Mouse (Mus musculus) bone marrow macrophage, adult 2 months (primary cell): ENCODE measurements around the gene Mocs1. TPM values are rescaled to one million over a fixed set of nuclear protein-coding genes. Genes with fewer than 3 reads are reported as not detected.
A peak's percentile ranks its signal among the peaks of the same experiment; 100 is the strongest.
"Not testable (repeated sequence)": the region's sequence is repeated elsewhere in the genome, so short reads cannot be mapped to it uniquely, and the experiment has no call there.

ENCODE experiments used
- H3K27ac ChIP-seq: 2 replicates; pipeline ENCODE4 v1.5.1; 2012; ENCODE audit warnings: low read depth, low read length; ENCODE audit not compliant: insufficient read depth
- H3K4me1 ChIP-seq: 2 replicates; pipeline ENCODE4 v1.6.1; 2012; ENCODE audit warnings: low read length; ENCODE audit not compliant: control insufficient read depth, insufficient read depth
- H3K4me3 ChIP-seq: 2 replicates; pipeline ENCODE4 v1.5.1; 2012; ENCODE audit warnings: mild to moderate bottlenecking, low read length, moderate library complexity; ENCODE audit not compliant: insufficient read depth
- CTCF ChIP-seq: IDR thresholded peaks from 2 replicates; pipeline ENCODE4 v1.5.1; 2012; ENCODE audit warnings: low read depth, mild to moderate bottlenecking, low read length, moderate library complexity
- POLR2A ChIP-seq: IDR thresholded peaks from 2 replicates; pipeline ENCODE4 v1.6.1; 2012; ENCODE audit warnings: mild to moderate bottlenecking, low read depth, low read length, borderline replicate concordance
- polyA plus RNA-seq: library from polyadenylated mRNA; stranded (reverse); fragments of >200 nt; gene quantifications from 2 replicates; pipeline ENCODE4 v1.2.4, GENCODE M21; 2012; ENCODE audit not compliant: missing spikeins, insufficient read depth, insufficient read length

Mocs1 gene
- polyA plus RNA-seq, 1 experiment: 34.5 TPM

GRCm38 (mm10) chr17:49440331-49441130 is 12.4 kb downstream of the Mocs1 start:
- Histone ChIP-seq H3K4me3 (no peak overlapping the region), H3K4me1 (no peaks in the 10 kb centered on the region; the same call in 1 of the 2 replicates), H3K27ac (no peak overlapping the region)
- TF ChIP-seq POLR2A (no peak), CTCF (no peak)

GRCm38 (mm10) chr17:49442841-49443240 is 14.7 kb downstream of the Mocs1 start:
- not testable (repeated sequence) for H3K4me1 ChIP-seq, H3K4me3 ChIP-seq, H3K27ac ChIP-seq

- H3K4me1 ChIP-seq: no peaks in the 10 kb centered on the region
- TF ChIP-seq CTCF (no peak), POLR2A (no peak)
- H3K27ac ChIP-seq: no peak overlapping the region
- H3K4me3 ChIP-seq: no peak overlapping the region
These were observed 20.5 kb downstream of the Mocs1 start for GRCm38 (mm10) chr17:49448570-49449229.

GRCm38 (mm10) chr17:49449230-49449608 is 21.1 kb downstream of the Mocs1 start:
- Histone ChIP-seq H3K27ac (no peak overlapping the region), H3K4me3 (no peak overlapping the region), H3K4me1 (no peaks in the 10 kb centered on the region)
- no peak for TF ChIP-seq POLR2A
- no peak for TF ChIP-seq CTCF

- H3K4me3 ChIP-seq: no peak overlapping the region
- TF ChIP-seq CTCF (no peak), POLR2A (no peak)
- no peaks in the 10 kb centered on the region for H3K4me1 ChIP-seq
- no peak overlapping the region for H3K27ac ChIP-seq
These were observed 22.8 kb downstream of the Mocs1 start for GRCm38 (mm10) chr17:49450922-49451321.

GRCm38 (mm10) chr17:49456334-49456733 is 28.2 kb downstream of the Mocs1 start:
- no peaks in the 10 kb centered on the region for H3K4me1 ChIP-seq
- no peak overlapping the region for H3K27ac ChIP-seq
- TF ChIP-seq CTCF: no peak
- TF ChIP-seq POLR2A: no peak
- no peak overlapping the region for H3K4me3 ChIP-seq

- no peak overlapping the region for H3K4me3 ChIP-seq
- TF ChIP-seq CTCF (no peak), POLR2A (no peak)
- no peaks in the 10 kb centered on the region for H3K4me1 ChIP-seq
- no peak overlapping the region for H3K27ac ChIP-seq
These were observed 29.7 kb downstream of the Mocs1 start for GRCm38 (mm10) chr17:49457833-49458232.

- no peak overlapping the region for H3K4me3 ChIP-seq
These were observed 30.2 kb downstream of the Mocs1 start for GRCm38 (mm10) chr17:49458386-49458785.

GRCm38 (mm10) chr17:49464884-49465283 is 36.7 kb downstream of the Mocs1 start:
- Histone ChIP-seq H3K4me3 (no peak overlapping the region), H3K27ac (no peak overlapping the region)
- TF ChIP-seq POLR2A (no peak), CTCF (no peak)

More at GRCm38 (mm10) chr17:49458386-49458785, 30.2 kb downstream of the Mocs1 start:
- Histone ChIP-seq H3K4me1 (no peaks in the 10 kb centered on the region), H3K27ac (no peak overlapping the region)
- TF ChIP-seq POLR2A: no peak
- no peak for TF ChIP-seq CTCF

GRCm38 (mm10) chr17:49468223-49468622 is 40.1 kb downstream of the Mocs1 start:
- TF ChIP-seq POLR2A (no peak), CTCF (peak; percentile 99)
- H3K4me1 ChIP-seq: no peaks in the 10 kb centered on the region
- no peak overlapping the region for H3K27ac ChIP-seq
- H3K4me3 ChIP-seq: no peak overlapping the region

More at GRCm38 (mm10) chr17:49464884-49465283, 36.7 kb downstream of the Mocs1 start:
- no peaks in the 10 kb centered on the region for H3K4me1 ChIP-seq

GRCm38 (mm10) chr17:49472626-49473025 is 44.5 kb downstream of the Mocs1 start:
- TF ChIP-seq CTCF (no peak), POLR2A (no peak)
- H3K4me1 ChIP-seq: no peaks in the 10 kb centered on the region
- H3K27ac ChIP-seq: no peak overlapping the region
- no peak overlapping the region for H3K4me3 ChIP-seq
